Comparison of ENCODE assay signal across 7 mouse cellular contexts in the genomic region with DNA sequence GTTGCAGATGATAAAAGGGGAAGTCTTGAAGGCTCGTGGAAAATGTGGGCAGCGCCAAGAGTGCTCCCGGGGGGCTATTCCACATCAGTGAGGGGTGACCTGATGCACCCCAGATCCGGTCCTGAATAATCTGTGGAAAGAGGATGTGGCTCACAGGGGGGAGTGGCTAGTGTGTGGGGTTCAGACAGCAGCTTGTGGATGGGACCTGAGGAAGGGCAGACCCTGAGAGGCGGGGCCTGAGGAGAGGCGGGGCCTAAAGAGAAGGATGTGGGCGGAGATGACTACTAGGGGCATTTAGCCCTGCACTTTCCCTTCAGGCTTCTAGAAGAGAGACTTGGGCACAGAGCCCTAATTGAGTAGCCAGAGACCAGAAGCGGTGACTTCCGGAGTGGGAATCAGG. TPM values are rescaled to one million over a fixed set of nuclear protein-coding genes. Genes with fewer than 3 reads are reported as not detected.
DNase-seq lines count a peak whose midpoint lies in the region; ATAC-seq and TF ChIP-seq lines count a peak whose summit lies in the region.

No protein-coding gene starts in this region.

- peaks cover 13% of the 10 kb centered on the region; the same call in 1 of the 2 replicates for H3K27me3 ChIP-seq in E14TG2a.4 (ENCODE audit: insufficient read depth, low read length)
- H3K27me3 ChIP-seq in midbrain, embryonic 15.5 days (replicated peaks) = peaks cover 3% of the 10 kb centered on the region

- DNase-seq in adrenal gland, postnatal 10 days = peak; percentile 62
- DNase-seq in induced T-regulatory cell, adult 2 months (ENCODE audit: low read depth) = peak; percentile 91
- DNase-seq in lung, postnatal 10 days = peak; percentile 72
- peak; percentile 80 for DNase-seq in thymus, postnatal 25 days
- DNase-seq in urinary bladder, postnatal 36 days (ENCODE audit: low spot score in 2 of 2) = no peak

- H3K4me3 ChIP-seq in E14TG2a.4 (replicated peaks; ENCODE audit: low read length) = peak overlapping the region; percentile 27; the same call in 1 of the 2 replicates
- H3K4me3 ChIP-seq in midbrain, embryonic 15.5 days = no peak overlapping the region

- no peak for ATAC-seq in midbrain, embryonic 15.5 days (replicated peaks)

- no peak for TF ChIP-seq CTCF in E14TG2a.4 (conservative IDR thresholded peaks at IDR 0.05; ENCODE audit: low read length)

- peaks cover 50% of the 10 kb centered on the region for H3K4me1 ChIP-seq in E14TG2a.4 (replicated peaks; ENCODE audit: low read depth, low read length)
- peaks cover 5% of the 10 kb centered on the region; the same call in 1 of the 2 replicates for H3K4me1 ChIP-seq in midbrain, embryonic 15.5 days

- no peak overlapping the region for H3K27ac ChIP-seq in midbrain, embryonic 15.5 days

- no peak overlapping the region for H3K9ac ChIP-seq in midbrain, embryonic 15.5 days

- H3K9me3 ChIP-seq in E14TG2a.4 (ENCODE audit: low read length) = no peaks in the 10 kb centered on the region
- no peaks in the 10 kb centered on the region for H3K9me3 ChIP-seq in midbrain, embryonic 15.5 days

- 29% methylated on average over 9 of the region's 9 CpGs for WGBS in midbrain, embryonic 15.5 days

- H3K4me2 ChIP-seq in midbrain, embryonic 15.5 days = no peak overlapping the region

- no peaks in the 10 kb centered on the region for H3K36me3 ChIP-seq in E14TG2a.4 (ENCODE audit: insufficient read depth, low read length)
- no peaks in the 10 kb centered on the region for H3K36me3 ChIP-seq in midbrain, embryonic 15.5 days (replicated peaks)

RNA-seq across cellular contexts. Expression of a gene that starts 19.6 kb away (rescaled TPM):
- total RNA-seq in adrenal gland, postnatal 10 days (2021) = 10 to 100 TPM; 13.7 to 17.4 TPM
- 0.22 and 0.23 TPM in 2 replicates for polyA plus RNA-seq in midbrain, embryonic 15.5 days (2015; fragmentation: Nextera tagmentation; extraction: Ambion mirVana)

RNA-seq across cellular contexts. Expression of a gene that starts 21.1 kb away (rescaled TPM):
- 1 to 10 TPM; 1.1 to 3.1 TPM for total RNA-seq in adrenal gland, postnatal 10 days (2021)
- polyA plus RNA-seq in midbrain, embryonic 15.5 days (2015; fragmentation: Nextera tagmentation; extraction: Ambion mirVana) = 0.59 and 0.62 TPM in 2 replicates

RNA-seq across cellular contexts. Expression of a gene that starts 33.5 kb away (rescaled TPM):
- total RNA-seq in adrenal gland, postnatal 10 days (2021) = 10 to 100 TPM; 20.8 to 22.1 TPM
- 7.7 and 8.0 TPM in 2 replicates for polyA plus RNA-seq in midbrain, embryonic 15.5 days (2015; fragmentation: Nextera tagmentation; extraction: Ambion mirVana)

RNA-seq across cellular contexts. Expression of a gene that starts 47.7 kb away (rescaled TPM):
- total RNA-seq in adrenal gland, postnatal 10 days (2021) = 1 to 10 TPM; 3.2 to 8.2 TPM
- polyA plus RNA-seq in midbrain, embryonic 15.5 days (2015; fragmentation: Nextera tagmentation; extraction: Ambion mirVana) = 0.40 and 0.91 TPM in 2 replicates

Comparison
In these comparisons a context has a peak if more than half of its experiments do, and no peak if none do; other contexts are left out.
1. DNase-seq: peak in adrenal gland, postnatal 10 days (single experiment), induced T-regulatory cell, adult 2 months (single experiment), lung, postnatal 10 days (single experiment) and thymus, postnatal 25 days (single experiment); none in urinary bladder, postnatal 36 days (0 of 2).